Mouse (Mus musculus): ENCODE data around the gene Gm364.

Gene Gm364

GRCm38 (mm10) chrX:57408769-57409168 is at the start of gene Gm364:
TSS of gene Gm364 (plus strand) at chrX:57409154.
- no peak for DNase-seq (ENCODE audit: low spot score)

GRCm38 (mm10) chrX:57359316-57359715 is 49.6 kb upstream of the Gm364 start:
- DNase-seq (ENCODE audit: low spot score), result no peak

GRCm38 (mm10) chrX:57364891-57365569 is 43.9 kb upstream of the Gm364 start:
- no peak for DNase-seq (ENCODE audit: low spot score)

- peak; percentile 45 for DNase-seq (ENCODE audit: low spot score)
Measured at GRCm38 (mm10) chrX:57372965-57373364, 36.0 kb upstream of the Gm364 start.

GRCm38 (mm10) chrX:57373543-57373942 is 35.4 kb upstream of the Gm364 start:
- DNase-seq (ENCODE audit: low spot score), result no peak

GRCm38 (mm10) chrX:57374029-57374428 is 34.9 kb upstream of the Gm364 start:
- DNase-seq (ENCODE audit: low spot score), result no peak

GRCm38 (mm10) chrX:57377096-57377495 is 31.9 kb upstream of the Gm364 start:
- no peak for DNase-seq (ENCODE audit: low spot score)

- DNase-seq (ENCODE audit: low spot score), result no peak
Measured at GRCm38 (mm10) chrX:57378579-57378978, 30.4 kb upstream of the Gm364 start.

- DNase-seq (ENCODE audit: low spot score), result no peak
Measured at GRCm38 (mm10) chrX:57380915-57381314, 28.0 kb upstream of the Gm364 start.

- DNase-seq (ENCODE audit: low spot score), result peak; percentile 93
Measured at GRCm38 (mm10) chrX:57392367-57393246, 16.3 kb upstream of the Gm364 start, which contains the start of gene Rbmx. TSS of gene Rbmx (minus strand) at chrX:57393036.

GRCm38 (mm10) chrX:57393412-57393811 is 15.5 kb upstream of the Gm364 start:
- DNase-seq (ENCODE audit: low spot score), result no peak

GRCm38 (mm10) chrX:57401388-57401787 is 7.6 kb upstream of the Gm364 start:
- no peak for DNase-seq (ENCODE audit: low spot score)

- no peak for DNase-seq (ENCODE audit: low spot score)
Measured at GRCm38 (mm10) chrX:57403651-57404050, 5.3 kb upstream of the Gm364 start.

- DNase-seq (ENCODE audit: low spot score), result peak; percentile 2
Measured at GRCm38 (mm10) chrX:57431610-57432009, 22.7 kb downstream of the Gm364 start.

GRCm38 (mm10) chrX:57433897-57434296 is 24.9 kb downstream of the Gm364 start:
- no peak for DNase-seq (ENCODE audit: low spot score)

- DNase-seq (ENCODE audit: low spot score), result no peak
Measured at GRCm38 (mm10) chrX:57503634-57504033, 94.7 kb downstream of the Gm364 start, which contains the start of gene Gpr101. TSS of gene Gpr101 (minus strand) at chrX:57503757.

- DNase-seq (ENCODE audit: low spot score), result no peak
Measured at GRCm38 (mm10) chrX:57506247-57506646, 97.3 kb downstream of the Gm364 start.

- no peak for DNase-seq (ENCODE audit: low spot score)
Measured at GRCm38 (mm10) chrX:57521117-57522095, 112.5 kb downstream of the Gm364 start.
